Mouse (Mus musculus): ENCODE results near the gene Epb42.
A peak's percentile ranks its signal among the peaks of the same experiment; 100 is the strongest.
"Not testable (repeated sequence)": the region's sequence is repeated elsewhere in the genome, so short reads cannot be mapped to it uniquely, and the experiment has no call there.

Gene Epb42

DNA sequence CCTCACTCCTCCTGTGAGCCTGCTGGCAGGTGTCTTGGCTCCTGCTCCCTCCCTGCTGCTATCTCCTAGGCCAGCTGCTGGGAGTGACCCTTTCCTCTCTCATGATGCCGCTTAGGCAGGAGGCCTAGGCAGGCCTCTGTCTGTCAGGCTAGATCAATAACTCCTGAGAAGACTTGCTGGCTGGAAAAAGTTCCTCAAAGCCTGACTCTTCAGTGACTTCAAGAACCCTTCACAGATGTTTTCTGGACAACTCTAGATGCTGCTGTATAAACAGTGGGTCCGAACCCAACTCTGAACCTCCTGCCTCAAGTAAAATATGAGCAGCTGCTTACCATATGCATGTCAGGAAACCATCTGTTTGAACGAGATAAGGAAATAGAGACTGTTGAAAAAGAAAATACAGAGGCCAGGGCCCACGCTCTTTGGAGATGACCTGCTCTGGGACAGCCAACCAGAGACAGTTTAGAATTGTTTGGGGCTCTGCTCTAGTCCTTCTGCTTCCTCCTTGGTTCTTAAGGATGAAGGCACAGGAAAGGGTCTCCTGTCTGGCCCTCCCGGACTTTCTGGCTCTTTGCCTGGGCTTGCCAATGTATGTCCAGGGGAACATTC, at the start of gene Epb42:
Gene Epb42, minus strand, starts transcription at position 340 of the 609 bp plus-strand sequence.
- DNase-seq (ENCODE audit: low spot score) = no peak

DNA sequence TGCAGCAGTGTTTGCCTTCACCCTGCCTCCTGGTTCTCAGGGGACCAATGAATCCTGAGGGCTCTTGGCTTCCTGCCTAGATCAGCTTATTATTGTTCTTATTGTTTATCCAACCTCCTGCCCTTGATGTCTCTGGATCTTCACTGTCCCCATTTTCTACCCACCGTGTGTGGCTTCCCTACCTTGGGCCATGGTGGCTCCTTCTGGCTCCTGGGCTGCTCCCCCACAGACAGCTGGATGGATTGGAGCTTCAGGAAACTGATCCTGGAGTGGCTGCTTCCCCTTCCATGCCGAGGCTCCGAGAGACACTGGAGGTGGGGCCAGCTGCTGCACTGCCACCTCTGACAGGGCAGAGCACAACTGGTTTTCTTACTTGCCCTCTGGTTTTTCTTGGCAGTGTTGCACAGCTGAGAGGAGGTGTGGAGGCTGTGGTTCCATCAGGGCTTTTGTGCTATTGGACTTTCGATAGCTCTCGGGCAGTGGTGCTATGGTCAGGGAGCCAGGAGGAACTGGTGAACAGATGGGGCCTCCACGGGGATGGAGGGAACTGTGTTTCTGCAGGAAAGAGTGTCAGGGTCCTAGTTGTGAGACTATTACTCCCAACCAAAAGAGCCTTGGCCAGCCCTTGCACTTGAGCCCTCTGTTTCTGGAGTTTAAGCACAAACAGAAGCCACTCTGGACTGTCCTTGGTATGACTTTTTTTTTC, 48.8 kb upstream of the Epb42 start, which contains the start of gene Tgm5:
Gene Tgm5, minus strand, starts transcription at position 362 of the 706 bp plus-strand sequence.
- DNase-seq (ENCODE audit: low spot score) = no peak

DNA sequence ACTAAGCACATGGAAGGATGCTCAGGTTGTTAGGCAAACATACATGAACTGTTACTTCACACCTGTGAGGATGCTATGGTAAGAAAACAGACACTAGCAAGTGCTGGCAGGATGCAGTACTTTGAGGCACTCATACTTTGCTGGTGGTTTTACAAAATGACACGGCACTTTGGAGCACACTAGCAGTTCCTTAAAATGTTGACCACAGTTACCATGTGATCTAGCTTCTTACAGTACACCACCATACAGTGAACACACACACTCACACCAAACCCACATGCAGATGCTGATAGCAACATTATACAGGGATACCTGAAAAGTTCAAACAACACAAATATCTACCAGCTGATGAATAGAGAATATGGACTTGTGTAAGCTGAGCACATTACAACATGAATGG, 45.8 kb upstream of the Epb42 start:
- DNase-seq (ENCODE audit: low spot score) = no peak

DNA sequence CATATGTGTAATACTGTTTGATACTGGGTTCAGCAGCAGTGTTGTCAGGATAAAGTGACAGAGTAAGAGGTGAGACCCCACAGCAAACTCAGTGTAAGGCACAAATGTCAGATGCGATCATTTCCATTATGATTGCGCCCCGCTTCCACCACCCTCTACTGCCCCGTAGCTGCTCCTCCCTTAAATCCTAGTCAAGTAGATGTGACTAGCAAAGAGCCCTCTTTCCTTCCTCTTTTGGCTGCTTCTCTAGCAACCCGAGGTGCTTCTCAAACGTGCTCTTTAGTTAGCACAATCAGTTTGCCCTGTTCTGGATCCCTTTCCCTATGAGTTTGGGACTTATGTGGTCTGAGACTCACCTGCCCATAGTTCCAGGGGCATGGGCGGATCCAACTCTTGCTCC, 37.9 kb upstream of the Epb42 start:
- DNase-seq (ENCODE audit: low spot score) = no peak

DNA sequence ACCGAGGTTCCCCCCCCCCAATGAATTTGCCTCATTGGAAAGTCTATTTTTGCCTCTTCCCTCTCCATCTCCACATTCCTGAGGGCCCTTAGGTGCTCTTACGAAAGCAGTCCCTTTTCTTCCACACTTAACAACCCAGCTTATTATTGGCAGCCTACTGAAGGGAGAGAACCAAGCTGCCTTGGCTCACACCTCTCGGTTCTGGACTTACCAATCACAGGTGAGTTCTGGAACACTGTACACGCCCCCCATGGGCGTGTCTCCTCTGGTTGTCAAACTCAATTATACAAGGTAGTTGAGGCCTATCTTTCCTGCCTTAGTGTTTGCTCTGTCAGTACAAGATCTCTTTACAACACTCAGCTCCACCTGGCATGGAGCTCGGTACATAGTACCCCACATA, 35.0 kb upstream of the Epb42 start:
- DNase-seq (ENCODE audit: low spot score) = no peak

DNA sequence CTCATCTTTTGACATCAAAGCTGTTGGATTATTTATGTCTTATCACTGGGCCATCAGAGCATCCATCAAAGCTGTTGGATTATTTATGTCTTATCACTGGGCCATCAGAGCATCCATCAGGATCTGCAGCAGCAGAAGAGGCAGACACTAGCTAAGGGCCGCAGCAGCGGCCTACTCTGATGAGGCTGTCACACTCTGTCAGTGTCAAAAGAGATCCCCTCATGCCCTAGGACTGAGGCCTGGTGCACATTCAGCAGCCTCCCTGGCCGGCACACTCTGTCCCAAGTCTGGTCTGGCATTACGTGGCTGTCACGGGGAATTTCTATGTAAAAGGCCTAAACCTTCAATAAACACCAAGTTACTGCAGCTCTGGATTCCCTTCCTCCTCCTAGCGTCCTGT, 32.6 kb upstream of the Epb42 start:
- no peak for DNase-seq (ENCODE audit: low spot score)

DNA sequence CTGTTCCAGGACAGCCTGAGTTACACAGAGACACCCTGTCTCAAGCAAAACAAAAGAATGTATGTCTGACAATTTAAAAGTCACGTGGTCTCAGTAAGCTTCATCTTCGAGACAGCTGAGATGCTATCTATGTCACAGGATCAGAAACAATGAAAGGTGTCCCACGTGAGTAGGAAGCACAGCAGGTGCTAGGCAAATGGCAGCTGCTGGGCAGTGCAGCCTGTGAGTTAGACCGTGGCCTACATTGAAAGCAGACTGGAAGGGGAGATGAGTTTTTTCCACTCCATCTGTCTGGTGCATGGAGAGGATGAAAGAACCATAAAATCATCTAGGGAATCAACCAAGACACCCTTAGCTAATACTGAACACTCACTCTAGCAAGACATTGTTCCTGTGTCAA, 30.2 kb upstream of the Epb42 start:
- no peak for DNase-seq (ENCODE audit: low spot score)

DNA sequence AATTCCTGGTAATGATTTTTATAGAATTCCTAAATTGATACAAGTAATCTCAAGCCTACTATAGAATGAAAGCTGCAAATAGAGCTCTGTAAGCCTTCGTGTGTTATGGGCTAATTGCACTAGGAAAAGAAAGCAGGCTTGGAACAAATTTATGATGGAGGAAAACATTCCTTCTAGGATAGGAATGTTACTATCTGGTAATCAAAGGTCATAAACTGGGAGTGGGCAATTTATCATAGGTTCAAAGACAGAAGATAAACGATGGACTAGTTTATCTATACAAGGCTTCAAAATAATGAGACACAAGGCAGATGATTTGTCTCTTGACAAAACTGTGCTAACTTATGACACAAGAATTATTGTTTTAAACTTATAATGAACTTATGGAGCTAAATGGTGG, 24.4 kb upstream of the Epb42 start:
- DNase-seq (ENCODE audit: low spot score) = no peak

DNA sequence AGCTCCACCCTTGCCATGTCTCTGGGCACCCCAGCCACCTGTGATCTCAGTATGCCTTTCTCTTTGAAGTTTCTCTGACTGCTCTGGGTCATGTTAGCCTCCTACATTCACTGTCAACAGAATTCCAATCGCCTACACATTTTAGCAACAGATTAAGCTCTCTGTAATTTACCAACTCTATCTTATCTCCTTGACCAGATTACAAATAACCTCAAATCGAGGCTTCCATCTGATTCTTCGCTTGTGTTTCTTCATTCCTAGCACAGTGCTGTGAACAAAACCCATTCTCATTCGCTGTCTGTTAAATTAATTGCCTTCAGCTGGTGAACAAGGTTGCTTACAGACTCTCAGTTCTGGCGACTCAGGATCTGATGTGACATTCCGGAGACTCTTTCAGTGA, 21.1 kb upstream of the Epb42 start:
- no peak for DNase-seq (ENCODE audit: low spot score)

DNA sequence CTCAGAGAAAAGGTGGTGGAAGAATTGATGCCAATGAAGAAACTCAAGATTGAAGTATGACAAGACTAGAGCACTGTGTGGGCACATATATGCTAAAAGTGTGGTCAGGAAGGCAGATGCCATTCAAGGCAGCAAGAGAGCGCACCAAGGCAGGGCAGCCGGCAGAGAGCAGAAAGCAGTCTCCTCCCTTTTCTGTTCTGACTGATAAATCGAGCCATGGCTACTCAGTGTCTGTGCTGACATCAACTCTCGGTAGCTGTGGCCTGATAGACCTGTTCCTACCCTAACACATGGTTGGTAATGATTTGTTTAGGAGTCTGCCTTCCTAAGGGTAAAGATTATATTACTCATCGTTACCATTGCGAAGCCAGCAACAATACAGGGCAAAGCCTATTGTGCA, 19.0 kb upstream of the Epb42 start:
- no peak for DNase-seq (ENCODE audit: low spot score)

DNA sequence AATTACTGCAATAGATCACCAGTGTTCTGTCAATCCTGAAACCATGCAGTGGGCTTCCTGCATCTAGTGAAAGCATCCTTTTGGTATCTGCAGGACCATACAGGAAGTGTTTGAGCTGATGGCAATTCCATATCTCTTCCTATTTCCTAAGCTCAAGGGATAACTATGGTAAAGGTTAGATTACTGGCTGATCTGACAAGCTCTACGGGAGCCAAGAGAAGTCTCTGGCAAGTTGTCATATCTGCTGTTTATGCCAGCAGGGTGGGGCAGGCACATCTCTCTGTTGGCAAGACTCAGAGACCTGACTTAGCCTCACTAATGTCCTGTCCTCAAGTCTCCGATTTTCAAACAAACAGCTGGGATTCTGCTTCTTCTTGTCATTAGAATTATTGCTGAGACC, 17.2 kb upstream of the Epb42 start:
- no peak for DNase-seq (ENCODE audit: low spot score)

DNA sequence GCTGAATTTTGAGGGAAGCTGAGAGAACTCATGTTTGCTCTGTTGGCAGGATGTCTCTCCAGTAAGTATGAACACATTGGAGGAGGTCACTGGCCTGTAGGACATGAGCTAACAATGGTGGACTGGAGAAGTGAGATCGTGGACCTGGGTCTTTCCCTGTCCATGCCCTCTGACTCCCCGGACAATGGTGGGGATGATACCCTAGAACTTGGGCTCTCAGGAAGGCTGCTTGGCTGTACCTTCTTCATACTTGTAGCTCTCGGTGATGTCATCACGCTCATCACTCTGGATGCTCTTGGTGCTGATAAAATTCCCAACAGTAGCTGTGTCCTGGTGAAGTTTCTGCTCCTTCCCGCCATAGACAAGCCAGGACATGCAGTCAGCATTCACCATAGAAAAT, 15.3 kb upstream of the Epb42 start:
- DNase-seq (ENCODE audit: low spot score) = no peak

DNA sequence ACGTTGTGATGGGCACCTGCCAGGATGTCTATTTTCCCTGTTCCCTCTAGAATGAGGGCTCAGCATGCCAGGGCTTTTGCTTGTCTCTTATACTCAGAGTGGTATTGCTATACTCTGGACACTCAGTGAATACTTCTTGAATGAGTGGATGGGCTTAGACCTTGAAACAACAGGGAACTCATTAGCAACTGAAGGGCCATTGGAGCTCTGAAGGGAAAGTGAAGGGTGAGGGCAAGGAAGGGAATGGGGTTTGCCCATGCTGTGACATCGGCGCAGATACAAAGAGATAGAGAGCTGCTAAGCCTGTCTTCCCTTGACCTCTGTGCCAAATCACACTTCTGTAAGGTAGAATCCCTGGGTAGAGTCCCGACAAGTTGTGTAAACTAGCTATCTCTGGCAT, 8.8 kb upstream of the Epb42 start:
- no peak for DNase-seq (ENCODE audit: low spot score)

DNA sequence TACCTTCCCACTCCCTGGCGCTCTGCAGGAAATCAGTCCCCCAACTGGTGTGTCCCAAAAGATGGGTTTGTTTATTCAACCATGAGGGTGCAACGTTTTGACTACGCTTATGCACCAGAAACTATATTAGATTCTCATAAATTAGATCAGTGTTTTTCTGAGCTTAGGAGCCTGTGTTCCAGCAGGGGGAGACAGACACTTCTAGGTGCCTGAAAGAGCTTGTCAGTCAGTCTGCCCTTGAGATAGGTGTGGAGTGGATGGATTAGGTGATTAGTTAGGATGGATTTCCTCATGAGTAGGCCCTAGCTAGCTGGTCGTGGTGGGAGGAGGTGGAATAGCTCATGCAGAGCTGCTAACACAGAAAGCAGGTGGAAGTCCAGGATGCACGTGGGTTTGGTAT, 4.2 kb upstream of the Epb42 start:
- peak; percentile 38 for DNase-seq (ENCODE audit: low spot score)

DNA sequence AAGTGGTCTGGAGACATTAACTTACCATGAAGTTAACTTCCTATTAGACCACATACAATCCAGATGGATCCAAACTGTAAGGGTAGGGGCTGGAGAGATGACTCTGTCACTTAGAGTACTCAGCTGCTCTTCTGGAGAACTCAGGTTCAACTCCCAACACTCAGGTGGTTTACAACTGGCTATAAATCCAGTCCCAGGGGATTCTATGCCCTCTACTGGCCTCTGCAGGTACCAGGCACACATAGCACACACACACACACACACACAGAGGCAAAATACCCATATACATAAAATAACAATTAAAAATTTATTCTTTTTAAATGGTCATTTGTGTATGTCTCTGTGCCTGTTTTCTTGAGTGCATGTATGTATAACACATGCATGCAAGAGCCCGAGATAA, 2.5 kb upstream of the Epb42 start:
- DNase-seq (ENCODE audit: low spot score) = no peak

DNA sequence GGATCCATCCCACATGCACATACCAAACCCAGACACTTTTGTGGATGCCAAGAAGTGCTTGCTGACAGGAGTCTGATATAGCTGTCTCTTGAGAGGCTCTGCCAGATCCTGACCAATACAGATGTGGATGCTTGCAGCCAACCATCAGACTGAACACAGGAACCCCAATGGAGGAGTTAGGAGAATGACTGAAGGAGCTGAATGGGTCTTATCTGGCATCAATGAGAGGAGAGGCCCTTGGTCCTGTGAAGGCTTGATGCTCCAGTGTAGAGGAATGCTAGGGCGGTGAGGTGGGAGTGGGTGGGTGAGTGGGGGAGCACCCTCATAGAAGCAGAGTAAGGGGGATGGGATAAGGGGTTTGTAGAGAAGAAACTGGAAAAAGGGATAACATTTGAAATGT, 2.0 kb upstream of the Epb42 start:
- not testable (repeated sequence) for DNase-seq (ENCODE audit: low spot score)

DNA sequence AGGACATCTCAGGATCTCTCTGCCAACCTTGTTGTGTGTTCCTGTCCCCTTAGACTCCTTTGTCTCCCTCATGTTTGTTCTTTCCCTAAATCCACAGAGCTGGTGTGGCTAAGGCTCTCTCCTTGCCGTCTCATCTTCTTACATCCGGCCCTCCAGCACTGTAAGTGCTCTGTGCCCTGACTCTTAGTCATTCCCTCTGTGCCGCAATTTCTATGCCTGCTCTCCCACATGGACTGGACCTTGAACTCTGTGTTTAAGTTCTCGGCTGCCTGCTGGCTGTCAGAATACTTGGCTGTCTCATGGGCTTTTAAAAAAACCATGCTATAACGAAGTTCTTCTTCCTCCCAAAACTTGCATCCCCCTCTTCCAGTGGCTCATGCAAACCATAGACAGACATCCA, 14.0 kb downstream of the Epb42 start:
- no peak for DNase-seq (ENCODE audit: low spot score)

DNA sequence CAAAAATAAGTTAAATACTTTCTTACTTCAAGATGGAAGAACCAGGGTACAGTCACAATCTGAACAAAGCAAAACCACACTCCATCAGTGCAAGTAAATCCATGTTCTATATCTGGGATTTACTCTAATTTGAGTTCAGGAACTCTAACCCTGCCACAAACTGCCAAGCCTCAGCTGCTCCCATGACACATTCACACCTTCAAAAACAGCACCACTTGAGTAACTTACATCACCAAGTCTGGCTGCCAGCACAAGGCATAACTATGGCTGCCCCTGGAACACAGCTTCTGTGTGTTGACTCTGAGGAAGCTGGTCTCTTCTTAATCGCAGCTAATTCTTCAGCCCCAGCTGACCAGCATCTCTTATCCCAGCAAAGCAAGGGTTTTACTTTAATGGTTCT, 19.7 kb downstream of the Epb42 start:
- no peak for DNase-seq (ENCODE audit: low spot score)

DNA sequence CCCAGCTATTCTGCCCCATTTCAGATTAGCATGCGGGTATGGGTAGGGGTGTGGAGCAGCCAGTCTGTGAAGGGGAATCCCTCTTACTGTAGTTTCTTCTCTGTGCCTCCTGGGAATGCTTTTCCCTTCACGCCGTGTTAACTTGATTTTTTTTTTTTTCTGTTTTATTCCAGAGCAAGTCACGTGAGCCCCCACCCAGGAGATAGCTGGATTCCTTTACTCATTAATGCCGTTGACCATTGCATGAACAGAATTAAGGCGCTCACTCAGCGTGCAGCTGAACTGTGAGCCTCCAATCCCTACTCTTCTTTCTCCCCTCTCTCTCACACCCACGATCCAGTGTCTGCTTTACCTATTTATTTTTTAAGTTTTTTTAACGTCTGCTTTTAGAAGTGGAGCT, 20.6 kb downstream of the Epb42 start:
- no peak for DNase-seq (ENCODE audit: low spot score)

DNA sequence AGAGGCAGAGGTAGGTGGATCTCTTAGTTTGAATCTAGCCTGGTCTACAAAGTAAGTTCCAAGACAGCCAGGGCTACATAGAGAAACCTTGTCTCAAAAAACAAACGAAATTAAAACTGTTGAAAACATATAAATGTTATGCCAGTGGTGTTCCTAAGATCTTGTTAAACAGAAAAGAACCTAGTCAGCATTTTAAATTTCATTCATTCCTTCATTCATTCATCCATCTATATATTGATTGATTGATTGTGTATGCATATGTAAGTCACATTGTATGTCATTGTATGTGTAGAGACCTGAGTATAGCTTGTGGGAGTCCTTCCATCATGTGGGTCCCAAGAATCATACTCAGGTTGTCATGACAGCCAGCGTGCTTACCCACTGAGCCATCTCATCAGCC, 21.4 kb downstream of the Epb42 start:
- DNase-seq (ENCODE audit: low spot score) = no peak

DNA sequence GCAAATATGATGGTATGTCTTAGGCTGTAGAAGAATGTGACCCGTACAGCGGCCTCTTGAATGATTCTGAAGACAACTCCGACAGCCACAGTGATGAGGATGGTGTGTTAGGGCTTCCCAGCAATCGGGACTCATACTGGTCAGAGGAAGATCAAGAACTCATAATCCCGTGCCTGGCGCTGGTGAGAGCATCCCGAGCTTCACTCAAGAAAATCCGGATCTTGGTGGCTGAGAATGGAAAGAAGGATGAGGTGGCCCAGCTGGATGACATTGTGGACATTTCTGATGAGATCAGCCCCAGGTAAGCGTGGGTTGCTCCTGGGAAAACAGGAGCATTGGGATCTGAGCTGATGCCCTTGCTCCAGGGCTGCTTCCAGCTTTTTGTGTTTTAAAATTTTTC, 24.2 kb downstream of the Epb42 start:
- no peak for DNase-seq (ENCODE audit: low spot score)

DNA sequence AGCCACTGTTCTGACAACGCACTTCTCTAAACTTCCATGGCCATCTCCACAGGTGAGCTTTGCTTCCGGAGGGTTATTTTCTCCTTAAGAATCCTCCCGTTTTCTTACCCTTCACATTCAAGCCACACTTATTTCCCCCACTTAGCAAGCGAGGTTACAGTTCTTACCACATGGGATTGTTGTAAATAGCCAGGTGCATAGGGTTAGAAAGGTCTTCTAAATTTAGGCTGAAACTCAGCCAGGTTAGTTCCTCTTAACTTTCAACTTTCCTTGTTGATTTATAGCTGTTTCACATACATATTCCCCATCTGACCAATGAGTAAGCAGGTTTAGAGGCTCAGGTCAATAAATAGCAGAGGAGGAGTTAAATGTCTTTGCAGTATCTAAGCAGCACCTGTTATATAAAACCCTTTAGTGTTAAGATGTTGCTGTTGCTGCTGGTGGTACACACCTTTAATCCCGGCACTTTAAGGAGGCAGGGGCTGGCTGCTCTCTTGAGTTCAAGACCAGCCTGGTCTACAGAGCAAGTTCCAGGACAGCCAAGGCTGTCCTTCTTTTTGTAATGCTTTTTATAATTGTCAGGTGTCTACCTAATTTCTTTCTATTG, 27.7 kb downstream of the Epb42 start:
- no peak for DNase-seq (ENCODE audit: low spot score)

DNA sequence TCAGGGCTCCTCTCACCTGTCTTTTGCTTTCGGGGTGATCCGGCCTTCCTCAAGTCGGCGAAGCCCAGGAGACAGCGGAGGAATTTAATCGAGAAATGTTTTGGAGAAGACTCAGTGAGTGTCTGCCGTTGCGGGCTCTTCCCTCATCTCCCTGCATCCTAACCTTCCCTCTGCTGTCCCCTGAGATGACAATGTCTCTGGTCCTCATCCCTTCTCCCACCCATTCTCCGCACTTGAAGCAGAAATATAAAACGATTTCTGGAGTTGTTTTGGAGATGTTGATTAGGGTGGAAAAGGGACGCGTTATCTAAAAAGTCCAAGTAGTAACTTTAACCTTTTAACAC, 28.2 kb downstream of the Epb42 start:
- no peak for DNase-seq (ENCODE audit: low spot score)
